Comparison of ENCODE assay signal across 8 mouse cellular contexts in the genomic region with DNA sequence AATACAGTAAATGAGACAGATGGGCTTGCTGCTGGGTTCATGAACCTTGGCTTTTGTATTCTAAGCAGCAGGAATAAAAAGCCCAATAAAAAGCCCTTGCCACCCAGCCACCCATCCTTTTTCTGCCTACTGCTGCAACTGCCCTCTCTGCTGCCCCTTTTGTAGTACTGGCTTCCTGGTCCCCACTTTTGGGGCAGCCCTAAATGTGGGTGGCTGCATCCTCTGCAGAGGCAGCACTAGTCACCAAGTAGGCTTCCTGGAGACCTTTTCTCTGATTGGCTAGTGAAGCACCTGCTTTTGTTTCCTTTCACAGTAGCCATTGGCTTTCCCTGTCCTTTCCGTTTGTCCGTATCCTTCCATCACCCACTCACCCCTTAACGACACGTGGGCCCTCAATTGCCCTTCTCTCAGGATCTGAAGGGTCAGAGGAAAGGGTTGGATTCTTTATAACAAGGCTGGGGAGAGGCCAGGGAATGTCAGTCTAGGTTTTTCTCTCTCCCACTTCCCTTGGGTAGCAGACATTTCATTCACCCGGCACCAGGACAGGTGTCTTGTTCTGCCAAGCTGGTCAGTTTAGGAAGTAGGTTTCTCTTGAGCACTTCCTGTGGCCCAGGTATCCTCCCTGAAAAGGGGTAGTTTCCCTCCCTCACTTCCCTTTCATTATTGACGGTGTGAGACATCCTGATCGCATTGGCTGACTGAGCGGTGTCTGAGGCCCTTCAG. TPM values are rescaled to one million over a fixed set of nuclear protein-coding genes. Genes with fewer than 3 reads are reported as not detected.
DNase-seq lines count a peak whose midpoint lies in the region; ATAC-seq and TF ChIP-seq lines count a peak whose summit lies in the region.

No protein-coding gene starts in this region.

- no peak for TF ChIP-seq CTCF in layer of hippocampus, adult 2 months (conservative IDR thresholded peaks at IDR 0.05)
- no peak for TF ChIP-seq CTCF in MEL (IDR thresholded peaks at IDR 0.05 in 2 of 3, conservative IDR thresholded peaks at IDR 0.05 in 1 of 3; ENCODE audit: control insufficient read depth in 1 of 3, insufficient read depth in 1 of 3, low read depth in 2 of 3, low read length in 3 of 3, poor library complexity in 1 of 3, severe bottlenecking in 1 of 3)
- no peak for TF ChIP-seq CTCF in liver, embryonic 14.5 days (IDR thresholded peaks at IDR 0.05; ENCODE audit: low read depth)

- H3K27ac ChIP-seq in layer of hippocampus, adult 2 months, result peak overlapping the region; percentile 98
- peak overlapping the region; percentile 71 for H3K27ac ChIP-seq in MEL (ENCODE audit: control insufficient read depth, low read depth, low read length)
- peak overlapping the region; percentile 82 for H3K27ac ChIP-seq in forebrain, embryonic 15.5 days (replicated peaks)
- H3K27ac ChIP-seq in liver, embryonic 14.5 days, result peak overlapping the region; percentile 36

- 13% methylated on average over 8 of the region's 8 CpGs for WGBS in forebrain, embryonic 15.5 days
- 29% methylated on average over 8 of the region's 8 CpGs for WGBS in liver, embryonic 14.5 days (ENCODE audit: insufficient replicate concordance)

- H3K9me3 ChIP-seq in MEL (replicated peaks; ENCODE audit: insufficient read depth, low read length), result no peaks in the 10 kb centered on the region
- no peaks in the 10 kb centered on the region for H3K9me3 ChIP-seq in forebrain, embryonic 15.5 days
- no peaks in the 10 kb centered on the region for H3K9me3 ChIP-seq in liver, embryonic 14.5 days (ENCODE audit: control insufficient read depth, low read length)

- peak in 1 of 2 experiments; percentile 14 for DNase-seq in layer of hippocampus, adult 2 months (ENCODE audit: low spot score in 2 of 2)
- DNase-seq in layer of hippocampus, adult 9-10 months (ENCODE audit: low spot score), result no peak
- DNase-seq in MEL (ENCODE audit: low read depth, low spot score), result no peak
- no peak for DNase-seq in liver, embryonic 14.5 days (ENCODE audit: low read depth in 3 of 3, low spot score in 3 of 3)
- peak; percentile 53 for DNase-seq in thymus, postnatal 14 days
- no peak for DNase-seq in adrenal gland, postnatal 4 days (ENCODE audit: low spot score in 2 of 2)

- no peak for TF ChIP-seq EP300 in MEL (IDR thresholded peaks at IDR 0.05; ENCODE audit: low read depth in 1 of 2, low read length in 2 of 2)
- no peak for TF ChIP-seq EP300 in liver, embryonic 14.5 days (IDR thresholded peaks at IDR 0.05; ENCODE audit: low read depth)

- no peak for TF ChIP-seq RAD21 in MEL (IDR thresholded peaks at IDR 0.05; ENCODE audit: low read depth, low read length)

- ATAC-seq in forebrain, embryonic 15.5 days (replicated peaks), result no peak
- no peak for ATAC-seq in liver, embryonic 14.5 days (ENCODE audit: insufficient read depth)
- no peak for ATAC-seq in megakaryocyte-erythroid progenitor cell, adult 5-6 weeks (replicated peaks; ENCODE audit: low FRiP score, low TSS enrichment, poor library complexity, severe bottlenecking)

- H3K9ac ChIP-seq in MEL (ENCODE audit: control insufficient read depth, low read depth, low read length, poor library complexity, severe bottlenecking), result peak overlapping the region; percentile 59
- H3K9ac ChIP-seq in forebrain, embryonic 15.5 days (replicated peaks), result peak overlapping the region; percentile 29
- no peak overlapping the region; the same call in 1 of the 2 replicates for H3K9ac ChIP-seq in liver, embryonic 14.5 days (replicated peaks)

- peaks cover 0 to 13% of the 10 kb centered on the region in 2 experiments; a peak in 2 of 4 replicates for H3K36me3 ChIP-seq in MEL (ENCODE audit: control insufficient read depth in 1 of 2, insufficient read depth in 2 of 2, low read length in 2 of 2)
- H3K36me3 ChIP-seq in forebrain, embryonic 15.5 days, result peaks cover 15% of the 10 kb centered on the region
- no peaks in the 10 kb centered on the region for H3K36me3 ChIP-seq in liver, embryonic 14.5 days (replicated peaks; ENCODE audit: control insufficient read depth, insufficient read depth, low read depth)

- H3K27me3 ChIP-seq in MEL (ENCODE audit: control insufficient read depth in 1 of 2, insufficient read depth in 2 of 2, low read length in 2 of 2), result no peaks in the 10 kb centered on the region
- no peaks in the 10 kb centered on the region for H3K27me3 ChIP-seq in forebrain, embryonic 15.5 days
- no peaks in the 10 kb centered on the region for H3K27me3 ChIP-seq in liver, embryonic 14.5 days (ENCODE audit: control insufficient read depth, insufficient read depth, low read length)

- TF ChIP-seq POLR2A in MEL (IDR thresholded peaks at IDR 0.05; ENCODE audit: control insufficient read depth in 1 of 2, insufficient read depth in 1 of 2, low read depth in 1 of 2, low read length in 2 of 2, poor library complexity in 1 of 2), result no peak; a peak in 1 of 4 replicates

- peak overlapping the region; percentile 69 for H3K4me2 ChIP-seq in forebrain, embryonic 15.5 days (replicated peaks)
- peak overlapping the region; percentile 93 for H3K4me2 ChIP-seq in liver, embryonic 14.5 days (ENCODE audit: low read depth)

- H3K4me3 ChIP-seq in layer of hippocampus, adult 2 months, result peak overlapping the region; percentile 81
- H3K4me3 ChIP-seq in MEL (ENCODE audit: control insufficient read depth in 1 of 2, insufficient read depth in 1 of 2, low read depth in 2 of 2, low read length in 2 of 2), result peak overlapping the region; percentile 2 to 10; a peak in 2 of 4 replicates
- H3K4me3 ChIP-seq in forebrain, embryonic 15.5 days, result peak overlapping the region; percentile 56
- no peak overlapping the region for H3K4me3 ChIP-seq in liver, embryonic 14.5 days (ENCODE audit: insufficient read depth in 1 of 2, low read depth in 2 of 2, low read length in 2 of 2)

- peaks cover 17 to 21% of the 10 kb centered on the region in 2 experiments for H3K4me1 ChIP-seq in MEL (ENCODE audit: control insufficient read depth in 1 of 2, insufficient read depth in 2 of 2, low read length in 2 of 2)
- peaks cover 65% of the 10 kb centered on the region for H3K4me1 ChIP-seq in forebrain, embryonic 15.5 days
- H3K4me1 ChIP-seq in liver, embryonic 14.5 days (replicated peaks; ENCODE audit: control insufficient read depth in 2 of 2, insufficient read depth in 2 of 2, low read length in 1 of 2), result peaks cover 38 to 48% of the 10 kb centered on the region in 2 experiments

- H3K79me2 ChIP-seq in MEL (ENCODE audit: control insufficient read depth, insufficient read depth, low read length, poor library complexity), result peaks cover 17% of the 10 kb centered on the region

RNA-seq across cellular contexts. Expression of a gene that starts 3.2 kb away (rescaled TPM):
- 10 to 100 TPM; 83.4 to 95.2 TPM for total RNA-seq in layer of hippocampus, adult 2 months (2021)
- total RNA-seq in MEL (2012; rRNA removed), result 4.5 and 5.6 TPM in 2 replicates
- polyA plus RNA-seq in MEL (2012; ENCODE audit: insufficient read depth in 1 of 2, insufficient read length in 2 of 2, low read depth in 1 of 2, low replicate concordance in 2 of 2, missing spikeins in 1 of 2), result 10 to 100 TPM in 1 of 2 experiments, not detected in 1; 34.9 TPM
- polyA plus RNA-seq in forebrain, embryonic 15.5 days (2015; fragmentation: Nextera tagmentation; extraction: Ambion mirVana), result 7.6 and 8.2 TPM in 2 replicates
- 1.8 and 1.9 TPM in 2 replicates for polyA plus RNA-seq in liver, embryonic 14.5 days (2012; rRNA removed)
- polyA plus RNA-seq in liver, embryonic 14.5 days (2014; fragmentation: Nextera tagmentation; extraction: Ambion mirVana), result 3.0 and 4.2 TPM in 2 replicates
- 100 to 1,000 TPM in 1 of 2 experiments, 10 to 100 TPM in 1; 99.4 to 130 TPM for total RNA-seq in adrenal gland, postnatal 4 days (2021)
- total RNA-seq in megakaryocyte-erythroid progenitor cell, adult 5-6 weeks (2014; fragmentation: Nextera tagmentation), result 11.3 and 17.6 TPM in 2 replicates
- 4.7 and 12.5 TPM in 2 replicates for total RNA-seq in megakaryocyte-erythroid progenitor cell, adult 5-6 weeks (2017)

RNA-seq across cellular contexts. Expression of a gene that starts 9.9 kb away (rescaled TPM):
- total RNA-seq in layer of hippocampus, adult 2 months (2021), result 1,000 to 10,000 TPM in 1 of 2 experiments, 100 to 1,000 TPM in 1; 988 to 1,016 TPM
- 3.3 and 4.2 TPM in 2 replicates for total RNA-seq in MEL (2012; rRNA removed)
- 10 to 100 TPM in 1 of 2 experiments, not detected in 1; 28.9 TPM for polyA plus RNA-seq in MEL (2012; ENCODE audit: insufficient read depth in 1 of 2, insufficient read length in 2 of 2, low read depth in 1 of 2, low replicate concordance in 2 of 2, missing spikeins in 1 of 2)
- 179 and 188 TPM in 2 replicates for polyA plus RNA-seq in forebrain, embryonic 15.5 days (2015; fragmentation: Nextera tagmentation; extraction: Ambion mirVana)
- 23.0 and 23.1 TPM in 2 replicates for polyA plus RNA-seq in liver, embryonic 14.5 days (2012; rRNA removed)
- polyA plus RNA-seq in liver, embryonic 14.5 days (2014; fragmentation: Nextera tagmentation; extraction: Ambion mirVana), result 11.4 and 12.6 TPM in 2 replicates
- total RNA-seq in adrenal gland, postnatal 4 days (2021), result 100 to 1,000 TPM; 208 to 226 TPM
- total RNA-seq in megakaryocyte-erythroid progenitor cell, adult 5-6 weeks (2014; fragmentation: Nextera tagmentation), result 46.7 and 60.3 TPM in 2 replicates
- 7.5 and 15.7 TPM in 2 replicates for total RNA-seq in megakaryocyte-erythroid progenitor cell, adult 5-6 weeks (2017)

RNA-seq across cellular contexts. Expression of a gene that starts 22.0 kb away (rescaled TPM):
- 1 to 10 TPM in 1 of 2 experiments, under 1 TPM in 1; 0.79 to 1.0 TPM for total RNA-seq in layer of hippocampus, adult 2 months (2021)
- total RNA-seq in MEL (2012; rRNA removed), result 0.08 TPM in 1 of 2 replicates, not detected in the other
- 1 to 10 TPM in 1 of 2 experiments, not detected in 1; 1.4 TPM for polyA plus RNA-seq in MEL (2012; ENCODE audit: insufficient read depth in 1 of 2, insufficient read length in 2 of 2, low read depth in 1 of 2, low replicate concordance in 2 of 2, missing spikeins in 1 of 2)
- 0.42 and 0.46 TPM in 2 replicates for polyA plus RNA-seq in forebrain, embryonic 15.5 days (2015; fragmentation: Nextera tagmentation; extraction: Ambion mirVana)
- polyA plus RNA-seq in liver, embryonic 14.5 days (2012; rRNA removed), result 0.08 and 0.12 TPM in 2 replicates
- 0.05 TPM in 1 of 2 replicates, not detected in the other for polyA plus RNA-seq in liver, embryonic 14.5 days (2014; fragmentation: Nextera tagmentation; extraction: Ambion mirVana)
- total RNA-seq in adrenal gland, postnatal 4 days (2021), result under 1 TPM; 0.51 to 0.59 TPM
- total RNA-seq in megakaryocyte-erythroid progenitor cell, adult 5-6 weeks (2014; fragmentation: Nextera tagmentation), result not detected in 2 replicates
- not detected in 2 replicates for total RNA-seq in megakaryocyte-erythroid progenitor cell, adult 5-6 weeks (2017)

RNA-seq across cellular contexts. Expression of a gene that starts 24.2 kb away (rescaled TPM):
- 1 to 10 TPM; 1.4 to 1.5 TPM for total RNA-seq in layer of hippocampus, adult 2 months (2021)
- total RNA-seq in MEL (2012; rRNA removed), result 0.08 TPM in 1 of 2 replicates, not detected in the other
- polyA plus RNA-seq in MEL (2012; ENCODE audit: insufficient read depth in 1 of 2, insufficient read length in 2 of 2, low read depth in 1 of 2, low replicate concordance in 2 of 2, missing spikeins in 1 of 2), result under 1 TPM in 1 of 2 experiments, not detected in 1; 0.26 TPM
- 0.31 and 0.38 TPM in 2 replicates for polyA plus RNA-seq in forebrain, embryonic 15.5 days (2015; fragmentation: Nextera tagmentation; extraction: Ambion mirVana)
- polyA plus RNA-seq in liver, embryonic 14.5 days (2012; rRNA removed), result 0.05 and 0.08 TPM in 2 replicates
- not detected in 2 replicates for polyA plus RNA-seq in liver, embryonic 14.5 days (2014; fragmentation: Nextera tagmentation; extraction: Ambion mirVana)
- total RNA-seq in adrenal gland, postnatal 4 days (2021), result 1 to 10 TPM; 1.3 to 1.4 TPM
- total RNA-seq in megakaryocyte-erythroid progenitor cell, adult 5-6 weeks (2014; fragmentation: Nextera tagmentation), result not detected in 2 replicates
- not detected in 2 replicates for total RNA-seq in megakaryocyte-erythroid progenitor cell, adult 5-6 weeks (2017)

RNA-seq across cellular contexts. Expression of a gene that starts 27.5 kb away (rescaled TPM):
- 10 to 100 TPM in 1 of 2 experiments, 1 to 10 TPM in 1; 7.8 to 11.1 TPM for total RNA-seq in layer of hippocampus, adult 2 months (2021)
- not detected in 2 replicates for total RNA-seq in MEL (2012; rRNA removed)
- under 1 TPM in 1 of 2 experiments, not detected in 1; 0.13 TPM for polyA plus RNA-seq in MEL (2012; ENCODE audit: insufficient read depth in 1 of 2, insufficient read length in 2 of 2, low read depth in 1 of 2, low replicate concordance in 2 of 2, missing spikeins in 1 of 2)
- polyA plus RNA-seq in forebrain, embryonic 15.5 days (2015; fragmentation: Nextera tagmentation; extraction: Ambion mirVana), result 2.2 and 3.6 TPM in 2 replicates
- polyA plus RNA-seq in liver, embryonic 14.5 days (2012; rRNA removed), result 0.05 and 0.38 TPM in 2 replicates
- 0.15 TPM in 1 of 2 replicates, not detected in the other for polyA plus RNA-seq in liver, embryonic 14.5 days (2014; fragmentation: Nextera tagmentation; extraction: Ambion mirVana)
- under 1 TPM; 0.67 to 0.73 TPM for total RNA-seq in adrenal gland, postnatal 4 days (2021)
- not detected in 2 replicates for total RNA-seq in megakaryocyte-erythroid progenitor cell, adult 5-6 weeks (2014; fragmentation: Nextera tagmentation)
- total RNA-seq in megakaryocyte-erythroid progenitor cell, adult 5-6 weeks (2017), result not detected in 2 replicates

Comparison
In these comparisons a context has a peak if more than half of its experiments do, and no peak if none do; other contexts are left out.
1. H3K27ac ChIP-seq: peak in every context shown above with its lines; median percentile 98 in layer of hippocampus, adult 2 months; 82 in forebrain, embryonic 15.5 days; 71 in MEL; 36 in liver, embryonic 14.5 days.
2. H3K4me3 ChIP-seq: peak in layer of hippocampus, adult 2 months (single experiment), MEL (2 of 2) and forebrain, embryonic 15.5 days (single experiment); none in liver, embryonic 14.5 days (0 of 2).
3. RNA of a gene that starts 3.2 kb away (total RNA-seq): 99.4 to 130 TPM in adrenal gland, postnatal 4 days and 83.4 to 95.2 TPM in layer of hippocampus, adult 2 months; 4.7 to 17.6 TPM in megakaryocyte-erythroid progenitor cell, adult 5-6 weeks and 4.5 to 5.6 TPM in MEL; every median in the first group is over 4 times any median in the second.
4. RNA of a gene that starts 9.9 kb away (total RNA-seq): 988 to 1,016 TPM in layer of hippocampus, adult 2 months; 208 to 226 TPM in adrenal gland, postnatal 4 days, 7.5 to 60.3 TPM in megakaryocyte-erythroid progenitor cell, adult 5-6 weeks and 3.3 to 4.2 TPM in MEL; every median in the first group is over 4 times any median in the second.